In genomic region chr17:29342010-29342910, GRCm38 (mm10) we compare ENCODE assay signal across 8 mouse cellular contexts. TPM values are rescaled to one million over a fixed set of nuclear protein-coding genes. Genes with fewer than 3 reads are reported as not detected.
A peak's percentile ranks its signal among the peaks of the same experiment; 100 is the strongest.
DNase-seq lines count a peak whose midpoint lies in the region; ATAC-seq lines count a peak whose summit lies in the region.

No protein-coding gene starts in this region.

- H3K4me2 ChIP-seq in forebrain, embryonic 13.5 days, result no peak overlapping the region
- no peak overlapping the region for H3K4me2 ChIP-seq in neural tube, embryonic 11.5 days (ENCODE audit: low read depth)

- ATAC-seq in forebrain, embryonic 13.5 days, result no peak; the same call in 1 of the 2 replicates
- ATAC-seq in neural tube, embryonic 11.5 days (ENCODE audit: insufficient read depth, low FRiP score, low TSS enrichment), result no peak

- peak overlapping the region; percentile 77 for H3K27ac ChIP-seq in forebrain, embryonic 13.5 days
- peak overlapping the region; percentile 79 for H3K27ac ChIP-seq in hindbrain, embryonic 10.5 days
- H3K27ac ChIP-seq in neural tube, embryonic 11.5 days (ENCODE audit: low read depth, low read length), result peak overlapping the region; percentile 36; the same call in 1 of the 2 replicates

- H3K36me3 ChIP-seq in forebrain, embryonic 13.5 days (ENCODE audit: poor library complexity, severe bottlenecking), result peaks cover 68% of the 10 kb centered on the region
- peaks cover 82% of the 10 kb centered on the region for H3K36me3 ChIP-seq in hindbrain, embryonic 10.5 days
- peaks cover 16% of the 10 kb centered on the region for H3K36me3 ChIP-seq in neural tube, embryonic 11.5 days (ENCODE audit: control insufficient read depth, insufficient read depth, low read length)

- DNase-seq in embryo, embryonic 10 days (ENCODE audit: low spot score), result peak; percentile 47
- DNase-seq in embryo, embryonic 10.5 days (ENCODE audit: low spot score), result no peak
- DNase-seq in hindbrain, embryonic 10.5 days (ENCODE audit: low spot score), result peak; percentile 30
- peak; percentile 37 for DNase-seq in liver
- DNase-seq in neural tube, embryonic 11.5 days (ENCODE audit: low spot score), result peak; percentile 34
- no peak for DNase-seq in urinary bladder, adult 18-20 months (ENCODE audit: low spot score in 2 of 2)
- no peak for DNase-seq in frontal cortex, postnatal 14 days (ENCODE audit: low spot score in 2 of 2)

- no peaks in the 10 kb centered on the region for H3K9me3 ChIP-seq in forebrain, embryonic 13.5 days (replicated peaks)
- no peaks in the 10 kb centered on the region for H3K9me3 ChIP-seq in hindbrain, embryonic 10.5 days
- H3K9me3 ChIP-seq in neural tube, embryonic 11.5 days (ENCODE audit: control insufficient read depth, low read length), result no peaks in the 10 kb centered on the region

- H3K4me3 ChIP-seq in forebrain, embryonic 13.5 days, result no peak overlapping the region
- H3K4me3 ChIP-seq in hindbrain, embryonic 10.5 days, result peak overlapping the region; percentile 23; the same call in 1 of the 2 replicates
- H3K4me3 ChIP-seq in neural tube, embryonic 11.5 days (ENCODE audit: low read depth, low read length), result no peak overlapping the region

- 57% methylated on average over 13 of the region's 13 CpGs for WGBS in forebrain, embryonic 13.5 days
- 44% methylated on average over 13 of the region's 13 CpGs for WGBS in hindbrain, embryonic 10.5 days
- WGBS in neural tube, embryonic 11.5 days, result 41% methylated on average over 13 of the region's 13 CpGs

- peaks cover 55% of the 10 kb centered on the region for H3K4me1 ChIP-seq in forebrain, embryonic 13.5 days
- peaks cover 48% of the 10 kb centered on the region for H3K4me1 ChIP-seq in hindbrain, embryonic 10.5 days (replicated peaks)
- H3K4me1 ChIP-seq in neural tube, embryonic 11.5 days (ENCODE audit: control insufficient read depth, insufficient read depth, low read length), result peaks cover 19% of the 10 kb centered on the region

- H3K27me3 ChIP-seq in forebrain, embryonic 13.5 days, result no peaks in the 10 kb centered on the region
- H3K27me3 ChIP-seq in hindbrain, embryonic 10.5 days (ENCODE audit: insufficient read depth, poor library complexity, severe bottlenecking), result no peaks in the 10 kb centered on the region
- H3K27me3 ChIP-seq in neural tube, embryonic 11.5 days (ENCODE audit: control insufficient read depth, insufficient read depth, low read length), result no peaks in the 10 kb centered on the region

- peak overlapping the region; percentile 35 for H3K9ac ChIP-seq in forebrain, embryonic 13.5 days
- 0 out of 2 replicates have a peak overlapping the region, but pooled peaks have one; percentile 6 for H3K9ac ChIP-seq in neural tube, embryonic 11.5 days (ENCODE audit: low read length)

RNA-seq across cellular contexts. Expression of gene Mtch1, which starts 5.5 kb away (rescaled TPM):
- polyA plus RNA-seq in forebrain, embryonic 13.5 days (2015; fragmentation: Nextera tagmentation; extraction: Ambion mirVana), result 378 and 381 TPM in 2 replicates
- polyA plus RNA-seq in hindbrain, embryonic 10.5 days (2016; fragmentation: Nextera tagmentation; extraction: Ambion mirVana), result 338 and 391 TPM in 2 replicates
- polyA plus RNA-seq in neural tube, embryonic 11.5 days (2014; fragmentation: Nextera tagmentation; extraction: Ambion mirVana), result 402 and 441 TPM in 2 replicates

RNA-seq across cellular contexts. Expression of gene Fgd2, which starts 18.5 kb away (rescaled TPM):
- polyA plus RNA-seq in forebrain, embryonic 13.5 days (2015; fragmentation: Nextera tagmentation; extraction: Ambion mirVana), result 2.6 and 3.0 TPM in 2 replicates
- polyA plus RNA-seq in hindbrain, embryonic 10.5 days (2016; fragmentation: Nextera tagmentation; extraction: Ambion mirVana), result 5.9 and 7.5 TPM in 2 replicates
- 2.8 and 3.5 TPM in 2 replicates for polyA plus RNA-seq in neural tube, embryonic 11.5 days (2014; fragmentation: Nextera tagmentation; extraction: Ambion mirVana)

RNA-seq across cellular contexts. Expression of gene Pi16, which starts 24.8 kb away (rescaled TPM):
- polyA plus RNA-seq in forebrain, embryonic 13.5 days (2015; fragmentation: Nextera tagmentation; extraction: Ambion mirVana), result 1.5 and 1.7 TPM in 2 replicates
- polyA plus RNA-seq in hindbrain, embryonic 10.5 days (2016; fragmentation: Nextera tagmentation; extraction: Ambion mirVana), result 0.71 and 1.1 TPM in 2 replicates
- polyA plus RNA-seq in neural tube, embryonic 11.5 days (2014; fragmentation: Nextera tagmentation; extraction: Ambion mirVana), result 0.23 and 0.36 TPM in 2 replicates

Comparison
In these comparisons a context has a peak if more than half of its experiments do, and no peak if none do; other contexts are left out.
1. DNase-seq: peak in embryo, embryonic 10 days (single experiment), hindbrain, embryonic 10.5 days (single experiment), liver (single experiment) and neural tube, embryonic 11.5 days (single experiment); none in embryo, embryonic 10.5 days (single experiment), urinary bladder, adult 18-20 months (0 of 2) and frontal cortex, postnatal 14 days (0 of 2).
2. Peak in every context shown above with its lines, with median percentiles within 50 percentile points of each other: H3K27ac ChIP-seq.